Mouse (Mus musculus) natural killer cell, adult 2 months (primary cell): ENCODE measurements at regions not wholly inside any gene's neighbourhood (a gene's known extent, or its start where the extent isn't known, plus 50 kb on each side); places are given as distances from the start of the nearest gene placed in this dataset.
"Not testable (repeated sequence)": the region's sequence is repeated elsewhere in the genome, so short reads cannot be mapped to it uniquely, and the experiment has no call there.

ENCODE experiments used
- DNase-seq, 2 experiments: peaks; one replicate each; pipeline ENCODE4 v3.0.0; 2022; ENCODE audit warnings: low spot score in 2 of 2

- DNase-seq, result no peak
Observed at GRCm38 (mm10) chr15:24358398-24358797, 1055.2 kb downstream of the Basp1 start.

GRCm38 (mm10) chr15:24348975-24349560, 1064.5 kb downstream of the Basp1 start:
- DNase-seq, result no peak

DNA sequence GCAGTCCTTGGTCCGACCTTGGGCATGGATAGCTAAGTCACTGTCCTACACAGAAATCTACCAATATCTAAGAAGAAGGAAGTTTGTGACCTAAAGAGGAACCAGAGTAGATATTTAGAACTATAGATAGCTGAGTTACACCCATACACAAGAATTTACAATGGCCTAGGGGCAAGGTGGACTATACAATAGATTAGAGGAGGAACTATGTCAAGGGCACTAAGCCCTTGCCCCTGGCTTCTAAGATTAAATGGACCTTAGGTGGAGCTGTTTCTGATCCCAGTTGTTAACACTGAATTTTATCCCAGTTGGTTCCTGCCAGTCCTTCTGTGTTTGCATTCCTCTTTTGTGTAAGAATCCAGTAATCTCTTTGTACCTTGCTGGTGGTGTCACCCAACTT, 1077.7 kb downstream of the Basp1 start:
- DNase-seq, result not testable (repeated sequence)

DNA sequence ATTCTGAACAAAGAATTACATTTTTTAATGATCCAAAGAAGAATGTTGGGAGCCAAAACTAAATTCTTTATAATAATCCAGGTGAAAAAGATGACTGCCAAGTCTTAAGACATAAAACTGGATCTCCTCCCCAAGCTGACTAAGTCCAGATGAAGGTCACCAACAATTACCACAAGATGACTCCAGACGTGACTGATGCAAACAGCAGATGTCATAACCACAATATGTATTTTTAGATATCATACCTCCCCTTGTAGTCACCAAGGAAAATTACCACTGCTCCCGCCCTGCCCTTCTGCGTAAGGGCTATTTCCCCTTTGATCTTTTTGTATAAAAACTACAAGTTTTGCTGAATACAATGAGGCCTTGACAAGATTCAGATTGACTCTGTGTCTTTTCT, 1110.4 kb downstream of the Basp1 start:
- not testable (repeated sequence) for DNase-seq

DNA sequence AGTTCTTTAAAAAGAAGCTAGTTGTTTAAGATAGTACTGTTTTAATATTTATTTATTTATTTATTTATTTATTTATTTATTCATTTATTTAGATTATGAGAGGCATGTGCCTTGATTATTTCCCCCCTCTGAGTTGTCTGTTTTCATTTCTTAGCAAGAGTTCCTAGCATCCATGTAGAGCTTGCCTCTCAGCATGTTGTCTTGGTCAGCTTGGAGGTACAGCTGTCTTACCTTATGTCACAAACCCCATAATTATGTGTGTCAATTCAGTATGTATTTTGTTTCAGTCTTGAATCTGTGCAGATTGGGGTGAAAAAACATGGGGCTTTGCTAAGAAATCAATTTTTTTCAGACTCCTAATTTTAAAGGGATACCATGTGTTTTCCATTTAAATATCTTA, 1116.3 kb downstream of the Basp1 start:
- DNase-seq, result no peak

GRCm38 (mm10) chr15:24296798-24297197, 1116.8 kb downstream of the Basp1 start:
- DNase-seq, result no peak

GRCm38 (mm10) chr15:24275100-24275499, 1138.5 kb downstream of the Basp1 start:
- no peak for DNase-seq

DNA sequence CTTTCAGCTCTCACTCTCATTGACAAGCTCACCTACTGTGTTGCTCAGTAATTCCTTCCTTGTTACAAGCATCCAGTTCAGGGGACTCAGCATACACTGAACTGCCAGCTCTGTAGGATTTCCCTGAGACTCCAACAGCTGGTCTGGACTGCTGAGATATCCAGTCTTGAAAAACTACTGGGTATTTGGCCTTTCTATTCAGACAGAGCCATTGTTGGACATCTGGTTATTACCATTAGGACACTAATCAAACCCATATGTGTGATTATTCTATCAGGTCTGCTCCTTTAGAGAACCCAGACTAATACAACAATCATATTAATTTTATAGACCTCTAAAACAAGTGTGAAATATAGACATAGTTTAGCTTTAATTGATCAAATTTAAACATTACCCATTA, 1146.2 kb downstream of the Basp1 start:
- DNase-seq, result no peak
